Comparison of ENCODE assay signal across 28 mouse cellular contexts in genomic region chr16:94235718-94236117, GRCm38 (mm10).
DNase-seq lines count a peak whose midpoint lies in the region; ATAC-seq and TF ChIP-seq lines count a peak whose summit lies in the region.
"Had no signal": no experiment of that assay in that cellular context is flagged by ENCODE, and none has a peak within 500 bp of the region (broad histone marks: within the 10 kb centered on the region; RNA-seq: fewer than 3 reads in every experiment).

No protein-coding gene starts in this region.

- peaks cover 7% of the 10 kb centered on the region for H3K9me3 ChIP-seq in CH12.LX (replicated peaks; ENCODE audit: low read length)
- peaks cover 2% of the 10 kb centered on the region; the same call in 1 of the 2 replicates for H3K9me3 ChIP-seq in liver, embryonic 14.5 days (ENCODE audit: control insufficient read depth, low read length)
- H3K9me3 ChIP-seq: forebrain, embryonic 15.5 days; heart, embryonic 10.5 days; limb, embryonic 15.5 days; midbrain, embryonic 10.5 days; neural tube, embryonic 13.5 days had no signal

- WGBS in liver, embryonic 14.5 days (ENCODE audit: insufficient replicate concordance): 76% methylated on average over 6 of the region's 6 CpGs

- no peak for TF ChIP-seq RAD21 in CH12.LX (IDR thresholded peaks at IDR 0.05; ENCODE audit: low read depth, low read length)

- H3K27ac ChIP-seq in CH12.LX (ENCODE audit: insufficient read depth, low read depth): no peak overlapping the region
- peak overlapping the region; percentile 49 for H3K27ac ChIP-seq in liver, embryonic 14.5 days
- H3K27ac ChIP-seq: forebrain, embryonic 15.5 days; heart, embryonic 10.5 days; left cerebral cortex, adult 2 months; limb, embryonic 15.5 days; midbrain, embryonic 10.5 days; neural tube, embryonic 13.5 days had no signal

- in situ Hi-C loops in CH12.LX (cut with MboI; ENCODE audit: low pct_ligation_motif_present, low pct_unique_long_range_greater_than_20kb, low sequenced_read_pairs): no loop called here

- dilution Hi-C loops in CH12.LX (cut with MboI; ENCODE audit: extremely low pct_ligation_motif_present, extremely low pct_unique_long_range_greater_than_20kb, low sequenced_read_pairs): no loop called here

- no peak overlapping the region for H3K4me2 ChIP-seq in CH12.LX (ENCODE audit: insufficient read depth, low read depth, poor library complexity, severe bottlenecking)
- no peak overlapping the region for H3K4me2 ChIP-seq in liver, embryonic 14.5 days (ENCODE audit: low read depth)
- H3K4me2 ChIP-seq: forebrain, embryonic 15.5 days; limb, embryonic 15.5 days; neural tube, embryonic 13.5 days had no signal

- no peak overlapping the region for H3K9ac ChIP-seq in CH12.LX (ENCODE audit: insufficient read depth, low read depth)
- no peak overlapping the region for H3K9ac ChIP-seq in liver, embryonic 14.5 days (replicated peaks)
- H3K9ac ChIP-seq: forebrain, embryonic 15.5 days; limb, embryonic 15.5 days; neural tube, embryonic 13.5 days had no signal

- no peak for TF ChIP-seq POLR2A in CH12.LX (IDR thresholded peaks at IDR 0.05; ENCODE audit: low read depth, low read length)

- peaks cover 16 to 61% of the 10 kb centered on the region in 2 experiments for H3K4me1 ChIP-seq in CH12.LX (ENCODE audit: control insufficient read depth in 1 of 2, insufficient read depth in 2 of 2)
- H3K4me1 ChIP-seq in liver, embryonic 14.5 days (replicated peaks; ENCODE audit: control insufficient read depth in 2 of 2, insufficient read depth in 2 of 2, low read length in 1 of 2): peaks cover 11 to 26% of the 10 kb centered on the region in 2 experiments

- no peak for TF ChIP-seq CTCF in CH12.LX (conservative IDR thresholded peaks at IDR 0.05 in 1 of 2, IDR thresholded peaks at IDR 0.05 in 1 of 2; ENCODE audit: low read depth in 2 of 2, low read length in 2 of 2)
- no peak for TF ChIP-seq CTCF in liver, embryonic 14.5 days (IDR thresholded peaks at IDR 0.05; ENCODE audit: low read depth)

- H3K27me3 ChIP-seq in CH12.LX (replicated peaks): no peaks in the 10 kb centered on the region
- H3K27me3 ChIP-seq in liver, embryonic 14.5 days (ENCODE audit: control insufficient read depth, insufficient read depth, low read length): no peaks in the 10 kb centered on the region
- H3K27me3 ChIP-seq: forebrain, embryonic 15.5 days had no signal

- peak; percentile 25 for DNase-seq in CD4-positive, CD25-positive, alpha-beta regulatory T cell, adult 2 months (ENCODE audit: low read depth, low spot score)
- DNase-seq in CH12.LX (ENCODE audit: extremely low read depth): no peak
- peak; percentile 62 for DNase-seq in c-Kit-negative CD71-positive TER-119-positive erythroid progenitor cells, embryonic 14.5 days (ENCODE audit: low read depth, low spot score)
- DNase-seq in liver, embryonic 14.5 days (ENCODE audit: low read depth in 3 of 3, low spot score in 3 of 3): peak; percentile 40 to 50 (median 45)
- DNase-seq in layer of hippocampus, postnatal 10 days (ENCODE audit: low spot score in 2 of 2): no peak
- no peak for DNase-seq in layer of hippocampus, adult 18-20 months (ENCODE audit: low spot score in 2 of 2)
- no peak for DNase-seq in cerebellum, postnatal 36 days
- DNase-seq: adrenal gland, postnatal 10 days; cerebellum, adult 18-20 months; cerebellum, postnatal 25 days; gastrocnemius, postnatal 10 days; kidney, adult 18-20 months; kidney, postnatal 4 days; layer of hippocampus, adult 9-11 months; lung, postnatal 4 days; retina, postnatal 1 day; right cerebral cortex, postnatal 25 days; spleen, adult 18-20 months; thymus, postnatal 14 days had no signal

- ATAC-seq in CD4-positive, CD25-positive, alpha-beta regulatory T cell, adult 4 months: no peak
- peak; percentile 69 for ATAC-seq in liver, embryonic 14.5 days (ENCODE audit: insufficient read depth)
- ATAC-seq: forebrain, embryonic 15.5 days; inflammation-experienced regulatory T-cells, adult 6 months had no signal

- no peaks in the 10 kb centered on the region for H3K79me2 ChIP-seq in CH12.LX (replicated peaks; ENCODE audit: control insufficient read depth, extremely low read depth, insufficient read depth, poor library complexity, severe bottlenecking)

- no peak overlapping the region for H3K4me3 ChIP-seq in CH12.LX (replicated peaks in 1 of 3; ENCODE audit: low read depth in 2 of 3, low read length in 2 of 3, poor library complexity in 1 of 3)
- H3K4me3 ChIP-seq in liver, embryonic 14.5 days (ENCODE audit: insufficient read depth in 1 of 2, low read depth in 2 of 2, low read length in 2 of 2): no peak overlapping the region
- H3K4me3 ChIP-seq: forebrain, embryonic 15.5 days; heart, embryonic 10.5 days; left cerebral cortex, adult 2 months; limb, embryonic 15.5 days; midbrain, embryonic 10.5 days; myocyte; neural tube, embryonic 13.5 days had no signal

- peaks cover 3 to 19% of the 10 kb centered on the region in 2 experiments for H3K36me3 ChIP-seq in CH12.LX (replicated peaks in 1 of 2; ENCODE audit: control insufficient read depth in 1 of 2, insufficient read depth in 1 of 2, low read length in 1 of 2)
- no peaks in the 10 kb centered on the region for H3K36me3 ChIP-seq in liver, embryonic 14.5 days (replicated peaks; ENCODE audit: control insufficient read depth, insufficient read depth, low read depth)
- H3K36me3 ChIP-seq: forebrain, embryonic 15.5 days; heart, embryonic 10.5 days; limb, embryonic 15.5 days; midbrain, embryonic 10.5 days; neural tube, embryonic 13.5 days had no signal

- TF ChIP-seq EP300 in CH12.LX (IDR thresholded peaks at IDR 0.05; ENCODE audit: low read length): no peak
- peak; percentile 64 for TF ChIP-seq EP300 in liver, embryonic 14.5 days (IDR thresholded peaks at IDR 0.05; ENCODE audit: low read depth)

TF ChIP-seq in CH12.LX, 34 proteins besides CTCF, POLR2A, EP300 and RAD21:
- TF ChIP-seq HCFC1 (IDR thresholded peaks at IDR 0.05; ENCODE audit: low read depth, low read length): no peak
- peak; percentile 95 for TF ChIP-seq MAFK (IDR thresholded peaks at IDR 0.05; ENCODE audit: insufficient replicate concordance, low read length)

Comparison
In these comparisons a context has a peak if more than half of its experiments do, and no peak if none do; other contexts are left out.
1. DNase-seq: peak in CD4-positive, CD25-positive, alpha-beta regulatory T cell, adult 2 months (single experiment), c-Kit-negative CD71-positive TER-119-positive erythroid progenitor cells, embryonic 14.5 days (single experiment) and liver, embryonic 14.5 days (3 of 3); none in CH12.LX (single experiment), layer of hippocampus, postnatal 10 days (0 of 2), layer of hippocampus, adult 18-20 months (0 of 2) and cerebellum, postnatal 36 days (0 of 2).